Mouse (Mus musculus) left cerebral cortex, postnatal 36 days (tissue): Measurements from ENCODE around the gene Pde6h. TPM values are rescaled to one million over a fixed set of nuclear protein-coding genes. Genes with fewer than 3 reads are reported as not detected.
A peak's percentile ranks its signal among the peaks of the same experiment; 100 is the strongest.
"Not testable (repeated sequence)": the region's sequence is repeated elsewhere in the genome, so short reads cannot be mapped to it uniquely, and the experiment has no call there.

Experiments used
- DNase-seq, 2 experiments: peaks; one replicate each; pipeline ENCODE4 v3.0.0; 2021 to 2022; ENCODE audit warnings: low spot score in 2 of 2, mixed read lengths in 1 of 2
- intact Hi-C: fragments of 180-260 bp; cut with DNase I; formaldehyde crosslinking; loops from one replicate; pipeline ENCODE4 v1.15.1; 2025
- total RNA-seq, 2 experiments: library from RNA; stranded (reverse); gene quantifications; 2 replicates each; pipeline ENCODE4 v1.2.3; 2021

Gene Pde6h
- total RNA-seq, 2 experiments from 2014 or later = 0.68 to 2.6 TPM

- DNase-seq = no peak
- intact Hi-C loops = loop anchor here (5.0 kb wide), 2 partner anchors 43 to 103 kb away; partner anchors contain the start of genes Erp27 and Pde6h
These were observed 41.2 kb downstream of the Pde6h start for GRCm38 (mm10) chr6:136964609-136965510.

GRCm38 (mm10) chr6:136965912-136966311, 42.3 kb downstream of the Pde6h start:
- peak in 1 of 2 experiments; percentile 13 for DNase-seq
- intact Hi-C loops = loop anchor here (5.0 kb wide), 2 partner anchors 44 to 104 kb away; partner anchors contain the start of genes Erp27 and Pde6h

- no peak for DNase-seq
- intact Hi-C loops = loop anchor here (5.0 kb wide), 2 partner anchors 45 to 105 kb away; partner anchors contain the start of genes Erp27 and Pde6h
These were observed 43.8 kb downstream of the Pde6h start for GRCm38 (mm10) chr6:136967466-136967865.

- DNase-seq = not testable (repeated sequence)
- intact Hi-C loops = loop anchor here (5.0 kb wide), 2 partner anchors 47 to 107 kb away; partner anchors contain the start of genes Erp27 and Pde6h
These were observed 45.2 kb downstream of the Pde6h start for GRCm38 (mm10) chr6:136968877-136969276.

- intact Hi-C loops = loop anchor here (5.0 kb wide), 1 partner anchor 117 kb away; no protein-coding TSS in a partner anchor
- DNase-seq = no peak
These were observed 55.8 kb downstream of the Pde6h start for GRCm38 (mm10) chr6:136979274-136980082.

- intact Hi-C loops = loop anchor here (5.0 kb wide), 1 partner anchor 118 kb away; no protein-coding TSS in a partner anchor
- no peak for DNase-seq
These were observed 56.7 kb downstream of the Pde6h start for GRCm38 (mm10) chr6:136980331-136980746.

GRCm38 (mm10) chr6:136982581-136982980, 58.9 kb downstream of the Pde6h start:
- intact Hi-C loops = loop anchor here (5.0 kb wide), 1 partner anchor 120 kb away; no protein-coding TSS in a partner anchor
- DNase-seq = no peak

- intact Hi-C loops = loop anchor here (5.0 kb wide), 1 partner anchor 121 kb away; no protein-coding TSS in a partner anchor
- DNase-seq = no peak
These were observed 59.6 kb downstream of the Pde6h start for GRCm38 (mm10) chr6:136983201-136983600.

GRCm38 (mm10) chr6:136986019-136986418, 62.4 kb downstream of the Pde6h start:
- intact Hi-C loops = no loop called here
- no peak for DNase-seq

GRCm38 (mm10) chr6:136986718-136987117, 63.1 kb downstream of the Pde6h start:
- intact Hi-C loops = no loop called here
- no peak for DNase-seq

- no peak for DNase-seq
- intact Hi-C loops = no loop called here
These were observed 65.0 kb downstream of the Pde6h start for GRCm38 (mm10) chr6:136988536-136989060.

- no peak for DNase-seq
- intact Hi-C loops = no loop called here
These were observed 66.3 kb downstream of the Pde6h start for GRCm38 (mm10) chr6:136989824-136990497.

GRCm38 (mm10) chr6:136990557-136990956, 66.9 kb downstream of the Pde6h start:
- intact Hi-C loops = no loop called here
- DNase-seq = no peak

- intact Hi-C loops = no loop called here
- no peak for DNase-seq
These were observed 69.9 kb downstream of the Pde6h start for GRCm38 (mm10) chr6:136993574-136993973.

- DNase-seq = no peak
- intact Hi-C loops = loop anchor here (5.0 kb wide), 1 partner anchor 172 kb away; no protein-coding TSS in a partner anchor
These were observed 71.9 kb downstream of the Pde6h start for GRCm38 (mm10) chr6:136995533-136995932.

- intact Hi-C loops = loop anchor here (5.0 kb wide), 1 partner anchor 171 kb away; no protein-coding TSS in a partner anchor
- no peak for DNase-seq
These were observed 72.7 kb downstream of the Pde6h start for GRCm38 (mm10) chr6:136996336-136996735.

- DNase-seq = peak in 1 of 2 experiments; percentile 32
- intact Hi-C loops = loop anchor here (5.0 kb wide), 1 partner anchor 169 kb away; no protein-coding TSS in a partner anchor
These were observed 74.5 kb downstream of the Pde6h start for GRCm38 (mm10) chr6:136998181-136998580.

GRCm38 (mm10) chr6:136999009-136999408, 75.4 kb downstream of the Pde6h start:
- DNase-seq = no peak
- intact Hi-C loops = loop anchor here (5.0 kb wide), 1 partner anchor 168 kb away; no protein-coding TSS in a partner anchor
